Mouse (Mus musculus) cerebellum, adult 2 months (tissue): ENCODE data around the gene Nkx6-2. TPM values are rescaled to one million over a fixed set of nuclear protein-coding genes. Genes with fewer than 3 reads are reported as not detected.
A peak's percentile ranks its signal among the peaks of the same experiment; 100 is the strongest.

ENCODE experiments used
- DNase-seq, 2 experiments: peaks; one replicate each; pipeline ENCODE4 v3.0.0; 2021
- H3K27ac ChIP-seq: fragments of 200-500 bp; 2 replicates; pipeline ENCODE4 v1.5.1; 2012; ENCODE audit warnings: low read length, control low read depth, inconsistent platforms; ENCODE audit not compliant: insufficient read depth
- H3K27me3 ChIP-seq: fragments of 200-500 bp; 2 replicates; pipeline ENCODE4 v1.6.1; 2012; ENCODE audit warnings: inconsistent platforms, mild to moderate bottlenecking, low read length, moderate library complexity; ENCODE audit not compliant: control insufficient read depth, insufficient read depth
- H3K4me1 ChIP-seq: fragments of 200-500 bp; 2 replicates; pipeline ENCODE4 v1.6.1; 2011; ENCODE audit warnings: low read length; ENCODE audit not compliant: control insufficient read depth, insufficient read depth
- H3K4me3 ChIP-seq: fragments of 200-500 bp; replicated peaks from 2 replicates; pipeline ENCODE3; 2011; ENCODE audit warnings: mild to moderate bottlenecking, low read depth, low read length, control low read depth; ENCODE audit not compliant: insufficient read depth
- CTCF ChIP-seq: fragments of 200-500 bp; IDR thresholded peaks from 2 replicates; pipeline ENCODE4 v1.5.1; 2011; ENCODE audit warnings: low read depth, mild to moderate bottlenecking, control low read depth, low read length, moderate library complexity, borderline replicate concordance; ENCODE audit not compliant: insufficient read depth
- POLR2A ChIP-seq: fragments of 200-500 bp; IDR thresholded peaks from 2 replicates; pipeline ENCODE4 v1.6.1; 2011; ENCODE audit warnings: low read length, control low read depth, borderline replicate concordance; ENCODE audit not compliant: insufficient read depth
- WGBS: fragments of 180-500 bp; shearing (Covaris S2); methylation state at CpG from one replicate; pipeline ENCODE4 v1.1.7; 2018; 5-methylcytosine and 5-hydroxymethylcytosine counted together
- polyA plus RNA-seq: library from polyadenylated mRNA; depleted of rRNA; stranded (reverse); fragments of >200 nt; gene quantifications from 2 replicates; pipeline ENCODE4 v1.2.3, GENCODE M21; 2012; rRNA removed

Gene Nkx6-2
- polyA plus RNA-seq, result 31.7 and 35.9 TPM in 2 replicates

- peaks cover 9% of the 10 kb centered on the region; the same call in 1 of the 2 replicates for H3K27me3 ChIP-seq
- H3K4me3 ChIP-seq, result no peak within 1 kb of the TSS
- WGBS, result 1% methylated on average over 56 of the region's 56 CpGs
- DNase-seq, result peak; percentile 51 to 54
- 0 out of 2 replicates have a peak, but pooled peaks cover under 1% of the 10 kb centered on the region for H3K4me1 ChIP-seq
- H3K27ac ChIP-seq, result no peak within 1 kb of the TSS
- TF ChIP-seq POLR2A, result no peak
Measured at GRCm38 (mm10) chr7:139582595-139582994, at the start of gene Nkx6-2. Gene Nkx6-2, minus strand, starts transcription at chr7:139582797.

- no peak for DNase-seq
- TF ChIP-seq CTCF, result no peak
- TF ChIP-seq POLR2A, result no peak
- Histone ChIP-seq H3K27ac (no peak overlapping the region), H3K4me1 (no peaks in the 10 kb centered on the region; the same call in 1 of the 2 replicates), H3K27me3 (no peaks in the 10 kb centered on the region), H3K4me3 (no peak overlapping the region)
- WGBS, result 37% methylated on average over 9 of the region's 9 CpGs
Measured at GRCm38 (mm10) chr7:139625156-139625555, 42.6 kb upstream of the Nkx6-2 start.

GRCm38 (mm10) chr7:139622568-139622967 lies 40.0 kb upstream of the Nkx6-2 start:
- Histone ChIP-seq H3K27ac (no peak overlapping the region), H3K4me3 (no peak overlapping the region), H3K27me3 (no peaks in the 10 kb centered on the region), H3K4me1 (no peaks in the 10 kb centered on the region; the same call in 1 of the 2 replicates)
- no peak for TF ChIP-seq CTCF
- no peak for TF ChIP-seq POLR2A
- 88% methylated on average over 13 of the region's 13 CpGs for WGBS
- DNase-seq, result no peak

- H3K4me1 ChIP-seq, result peaks cover 4% of the 10 kb centered on the region; the same call in 1 of the 2 replicates
- DNase-seq, result peak; percentile 65 to 75
- H3K27me3 ChIP-seq, result no peaks in the 10 kb centered on the region
- TF ChIP-seq CTCF, result peak; percentile 88
- TF ChIP-seq POLR2A, result no peak
- H3K27ac ChIP-seq, result no peak overlapping the region
- 26% methylated on average over 12 of the region's 12 CpGs for WGBS
- no peak overlapping the region for H3K4me3 ChIP-seq
Measured at GRCm38 (mm10) chr7:139615767-139616766, 33.5 kb upstream of the Nkx6-2 start.

GRCm38 (mm10) chr7:139610328-139610727 lies 27.7 kb upstream of the Nkx6-2 start:
- Histone ChIP-seq H3K27ac (no peak overlapping the region), H3K4me1 (peaks cover 5% of the 10 kb centered on the region), H3K4me3 (no peak overlapping the region), H3K27me3 (no peaks in the 10 kb centered on the region)
- DNase-seq, result no peak
- 93% methylated on average over 2 of the region's 2 CpGs for WGBS
- TF ChIP-seq POLR2A, result no peak
- TF ChIP-seq CTCF, result no peak

- H3K4me3 ChIP-seq, result no peak overlapping the region
- H3K27me3 ChIP-seq, result no peaks in the 10 kb centered on the region
- no peaks in the 10 kb centered on the region for H3K4me1 ChIP-seq
- WGBS, result 34% methylated on average over 6 of the region's 6 CpGs
- no peak overlapping the region for H3K27ac ChIP-seq
- TF ChIP-seq POLR2A (no peak), CTCF (no peak)
- DNase-seq, result no peak
Measured at GRCm38 (mm10) chr7:139595862-139596261, 13.3 kb upstream of the Nkx6-2 start.

- WGBS, result 87% methylated on average over 6 of the region's 6 CpGs
- TF ChIP-seq CTCF (no peak), POLR2A (no peak)
- Histone ChIP-seq H3K27me3 (no peaks in the 10 kb centered on the region), H3K4me1 (no peaks in the 10 kb centered on the region), H3K4me3 (no peak overlapping the region), H3K27ac (no peak overlapping the region)
- no peak for DNase-seq
Measured at GRCm38 (mm10) chr7:139595311-139595710, 12.7 kb upstream of the Nkx6-2 start.

GRCm38 (mm10) chr7:139591311-139591710 lies 8.7 kb upstream of the Nkx6-2 start:
- H3K4me1 ChIP-seq, result no peaks in the 10 kb centered on the region
- no peak for DNase-seq
- H3K27me3 ChIP-seq, result no peaks in the 10 kb centered on the region; the same call in 1 of the 2 replicates
- WGBS, result 95% methylated on average over 5 of the region's 5 CpGs
- no peak overlapping the region for H3K4me3 ChIP-seq
- H3K27ac ChIP-seq, result no peak overlapping the region
- no peak for TF ChIP-seq CTCF
- TF ChIP-seq POLR2A, result no peak
